Mouse (Mus musculus) embryo, embryonic 11.5 days (tissue): Measurements from ENCODE around the gene Abhd18.
"Not testable (repeated sequence)": the region's sequence is repeated elsewhere in the genome, so short reads cannot be mapped to it uniquely, and the experiment has no call there.

Experiments used
- DNase-seq: peaks from one replicate; pipeline ENCODE4 v3.0.0-alpha.2; 2012; ENCODE audit warnings: low read depth, low spot score

Gene Abhd18

DNA sequence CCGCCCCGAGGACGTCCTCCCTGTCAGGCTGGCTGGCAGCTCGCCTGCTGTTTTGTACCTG is at the start of gene Abhd18:
TSS of gene Abhd18 (plus strand) at position 14 of the 61 bp plus-strand sequence.
- not testable (repeated sequence) for DNase-seq

DNA sequence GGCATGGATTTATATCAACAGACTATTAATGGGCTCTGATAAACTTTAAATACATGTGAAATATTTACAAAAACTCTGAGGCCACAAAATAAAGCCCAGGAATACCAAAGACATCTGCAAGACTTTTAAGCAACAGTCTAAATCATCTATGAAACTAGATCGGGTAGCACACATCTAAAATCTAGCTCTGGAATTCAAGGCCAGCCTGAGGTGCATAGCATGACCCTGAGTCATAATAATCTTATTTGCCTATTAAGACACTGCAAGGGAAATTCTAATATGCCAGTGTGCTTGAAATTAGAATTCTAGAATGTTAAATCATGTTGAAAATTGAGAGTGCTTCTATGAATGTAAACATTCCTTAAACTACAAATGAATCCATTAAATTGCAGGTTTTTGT is 48.7 kb upstream of the Abhd18 start:
- DNase-seq: no peak

DNA sequence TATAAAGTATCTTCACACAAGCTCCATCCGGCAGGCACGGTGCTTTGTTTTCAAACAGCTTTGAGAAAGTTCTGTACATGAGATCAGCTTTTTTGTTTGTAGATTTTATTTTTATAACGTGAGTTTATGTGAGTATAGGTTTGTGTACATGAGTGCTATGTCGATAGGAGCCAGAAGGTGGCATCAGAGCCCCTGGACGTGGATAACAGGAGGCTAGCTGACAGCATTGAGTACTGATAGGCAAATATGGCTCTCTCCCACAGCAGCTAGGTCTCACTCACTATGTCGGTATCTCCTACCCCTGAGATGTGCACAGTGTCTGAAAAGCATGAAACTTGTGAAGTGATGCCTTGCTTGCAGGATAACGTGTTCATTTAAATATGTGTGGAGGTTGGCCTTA is 48.3 kb upstream of the Abhd18 start:
- DNase-seq: peak; percentile 32

DNA sequence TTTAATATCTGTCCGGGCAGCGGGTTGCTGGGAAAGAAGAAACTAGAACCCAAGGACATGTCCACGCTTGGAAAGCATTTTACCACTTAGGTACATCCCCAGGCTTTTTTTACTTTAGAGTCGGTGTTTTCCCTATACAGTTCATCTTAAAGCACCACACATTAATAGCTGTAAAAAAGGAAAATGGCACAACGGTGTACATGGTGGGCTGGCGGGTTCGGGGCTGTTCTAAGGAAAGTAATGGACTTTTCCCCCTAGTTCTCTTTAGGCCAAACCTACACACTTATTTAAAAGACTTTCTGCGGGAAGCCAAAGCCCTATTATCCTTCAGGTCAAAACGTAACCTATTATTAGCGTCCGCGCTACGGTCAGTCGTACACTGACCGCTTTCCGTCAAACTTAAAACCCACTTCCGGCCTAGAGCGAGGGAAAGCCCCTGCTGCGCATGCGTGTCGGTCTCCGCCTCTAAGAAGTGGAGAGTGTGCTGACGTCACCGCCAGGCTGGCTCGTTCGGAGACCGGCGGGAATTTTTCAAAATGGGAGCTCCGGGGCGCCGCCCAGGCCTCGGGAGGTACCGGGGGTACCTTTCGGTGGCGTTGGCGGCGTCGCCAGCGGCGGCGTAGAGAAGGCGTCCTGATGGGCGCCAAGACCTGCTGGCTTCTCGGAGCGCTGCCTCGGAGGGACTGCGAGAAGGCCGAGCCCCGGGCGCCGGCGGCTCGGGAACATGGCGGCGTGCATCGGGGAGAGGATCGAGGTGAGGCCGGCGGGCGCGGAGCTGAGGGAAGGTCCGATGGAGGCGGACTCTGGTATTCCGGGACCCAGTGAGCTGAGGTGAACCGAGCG is 47.0 kb upstream of the Abhd18 start, which contains the start of gene Plk4:
TSS of gene Plk4 (plus strand) at position 490 of the 843 bp plus-strand sequence.
- DNase-seq: peak; percentile 97

DNA sequence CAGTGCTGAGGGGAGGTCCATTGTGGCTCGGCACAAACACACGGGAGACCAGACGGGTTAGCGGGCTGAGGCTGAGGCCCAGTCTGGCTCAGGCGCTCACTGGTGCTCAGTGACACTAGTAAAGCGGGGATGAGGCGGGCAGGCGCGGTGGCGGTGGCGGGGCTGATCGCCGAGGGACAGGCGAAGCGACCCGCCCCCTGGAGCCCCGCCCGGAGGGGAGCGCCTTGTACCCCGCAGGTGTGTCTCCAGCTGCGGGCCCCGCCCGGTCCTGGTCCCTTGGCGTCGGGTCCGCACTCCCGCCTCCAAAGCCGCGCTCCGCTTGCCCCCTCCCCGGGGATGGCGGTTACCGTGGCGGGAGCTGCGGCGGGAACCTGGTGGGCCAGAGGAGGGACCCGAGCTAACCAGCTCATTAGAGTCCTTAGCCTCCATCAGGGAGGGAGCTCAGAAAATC is 46.4 kb upstream of the Abhd18 start:
- no peak for DNase-seq

DNA sequence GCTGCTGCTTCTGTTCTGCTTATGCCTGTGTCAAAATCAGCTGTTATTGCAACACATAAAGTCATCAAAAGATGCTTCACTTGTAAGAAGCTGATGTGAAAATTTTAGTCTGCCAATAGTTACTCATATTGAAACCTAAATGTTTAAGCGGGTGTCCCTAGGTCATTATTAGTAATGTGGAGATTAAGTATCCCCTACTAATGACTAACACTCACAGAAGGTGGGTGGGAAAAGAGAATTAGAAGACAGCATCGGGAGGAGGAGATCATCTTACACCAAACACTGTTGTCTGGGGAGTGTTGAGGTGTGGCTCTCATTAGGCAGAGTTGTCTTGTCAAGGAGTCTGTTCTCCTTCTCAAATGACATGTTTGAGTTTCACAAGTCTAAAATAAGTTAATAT is 39.9 kb upstream of the Abhd18 start:
- DNase-seq: no peak

DNA sequence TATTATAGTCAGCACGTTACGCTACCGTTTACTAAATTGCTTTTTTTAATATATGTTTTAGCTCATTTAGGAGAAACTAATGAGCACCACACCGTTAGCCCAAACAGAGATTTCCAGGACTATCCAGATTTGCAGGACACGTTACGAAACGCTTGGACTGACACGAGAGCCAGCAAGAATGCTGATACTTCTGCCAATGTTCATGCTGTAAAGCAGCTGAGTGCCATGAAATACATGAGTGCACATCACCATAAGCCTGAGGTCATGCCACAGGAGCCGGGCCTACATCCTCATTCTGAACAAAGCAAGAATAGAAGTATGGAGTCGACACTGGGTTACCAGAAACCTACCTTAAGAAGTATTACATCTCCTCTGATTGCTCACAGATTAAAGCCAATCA is 38.1 kb upstream of the Abhd18 start:
- no peak for DNase-seq

DNA sequence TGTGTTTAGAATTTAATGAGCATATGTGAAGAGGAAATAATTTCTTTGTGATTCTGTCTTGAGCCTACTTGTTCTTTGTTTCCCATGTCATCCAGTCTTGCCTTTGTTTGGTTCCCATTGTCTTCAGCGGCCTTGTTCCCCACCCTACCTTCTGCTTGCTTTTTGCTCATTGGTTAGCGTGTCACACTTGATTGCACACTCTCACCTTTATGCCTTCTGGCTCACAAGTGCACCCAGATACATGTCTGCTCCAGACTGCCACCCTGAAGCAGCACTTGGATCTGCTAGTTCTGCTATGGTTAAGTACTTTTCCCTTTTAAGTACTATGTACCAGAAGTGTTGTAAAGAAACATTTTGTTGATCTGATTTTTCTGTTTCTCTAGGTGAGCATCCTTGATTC is 36.9 kb upstream of the Abhd18 start:
- no peak for DNase-seq

DNA sequence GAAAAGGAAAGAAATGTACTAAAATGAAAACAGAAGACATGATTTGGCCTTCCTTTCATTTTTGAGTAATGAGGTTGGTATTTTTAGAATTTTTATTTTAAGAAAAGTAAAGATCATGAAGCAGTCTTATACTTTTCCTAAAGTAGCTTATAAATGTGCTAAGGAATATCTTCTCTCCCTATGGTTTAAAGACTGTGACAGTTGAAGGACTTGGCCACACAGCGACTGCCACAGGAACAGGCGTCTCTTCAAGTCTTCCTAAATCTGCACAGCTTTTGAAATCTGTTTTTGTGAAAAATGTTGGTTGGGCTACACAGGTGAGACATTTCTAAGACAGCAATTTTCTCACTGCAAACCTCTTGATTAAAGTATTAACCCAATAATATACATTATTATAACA is 33.5 kb upstream of the Abhd18 start:
- no peak for DNase-seq

DNA sequence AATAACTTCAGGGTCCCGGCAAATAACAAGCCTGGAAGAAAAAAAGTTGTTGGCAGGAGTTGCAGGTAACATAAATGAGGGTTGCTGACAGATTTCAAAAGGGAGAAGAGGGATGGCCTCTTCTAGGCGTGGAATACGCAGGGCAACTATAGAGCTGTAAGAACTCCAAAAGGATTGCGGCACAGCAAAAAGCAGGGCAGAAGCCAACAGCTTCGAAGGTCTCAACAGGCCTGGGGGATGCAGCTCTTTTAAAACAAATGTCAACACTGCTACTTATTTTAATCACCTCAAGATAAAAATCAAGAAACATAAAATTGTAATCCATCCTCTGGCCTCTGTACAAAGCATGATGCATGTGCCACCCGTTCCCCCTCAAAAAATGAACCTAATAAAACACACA is 1.2 kb upstream of the Abhd18 start:
- DNase-seq: not testable (repeated sequence)

DNA sequence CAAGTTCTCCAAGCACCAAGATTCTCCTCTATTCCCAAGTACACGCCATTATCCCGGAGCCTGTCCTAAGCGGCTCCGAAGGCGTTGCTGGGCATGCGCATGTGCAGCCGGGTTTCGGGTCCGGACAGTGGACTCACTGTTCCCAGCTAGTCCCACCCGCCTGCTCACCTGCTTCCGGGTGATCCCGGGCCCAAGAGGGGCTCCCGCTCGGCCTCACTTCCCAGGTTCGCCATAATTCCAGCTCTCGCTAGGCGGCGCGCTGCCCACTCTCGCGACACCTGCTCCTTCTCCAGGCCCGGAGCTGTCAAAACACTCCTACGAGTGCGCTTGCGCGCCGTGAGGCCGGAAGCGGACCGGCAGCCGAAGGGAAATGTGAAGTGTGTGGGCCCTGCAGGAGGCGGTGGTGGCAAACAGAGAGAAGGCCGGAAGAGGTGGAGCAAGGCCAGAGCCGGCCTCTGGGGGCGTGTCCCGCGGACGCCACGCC is 255 bp upstream of the Abhd18 start, which contains the start of gene Mfsd8:
TSS of gene Mfsd8 (minus strand) at position 414 of the 484 bp plus-strand sequence.
- peak; percentile 92 for DNase-seq

DNA sequence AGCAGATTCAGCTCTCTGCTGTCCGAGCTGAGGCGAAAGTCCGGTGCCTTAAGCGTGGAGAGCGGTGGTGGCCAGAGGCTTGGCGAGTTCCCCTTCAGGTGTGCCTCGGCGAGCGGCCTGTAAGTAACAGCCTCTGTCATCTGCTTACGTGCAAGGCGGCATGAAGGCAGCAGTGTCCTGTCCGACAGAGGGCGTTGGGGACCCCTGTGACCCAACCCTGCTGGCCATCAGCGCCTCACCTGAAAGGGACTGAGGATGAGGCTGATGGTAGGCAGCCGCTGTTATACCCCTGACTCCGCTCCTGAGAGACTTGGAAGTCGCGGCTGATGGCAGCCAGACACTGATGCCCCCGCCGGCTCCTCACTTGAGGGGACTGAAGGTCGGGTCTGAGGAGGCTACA is 248 bp downstream of the Abhd18 start:
- peak; percentile 27 for DNase-seq

DNA sequence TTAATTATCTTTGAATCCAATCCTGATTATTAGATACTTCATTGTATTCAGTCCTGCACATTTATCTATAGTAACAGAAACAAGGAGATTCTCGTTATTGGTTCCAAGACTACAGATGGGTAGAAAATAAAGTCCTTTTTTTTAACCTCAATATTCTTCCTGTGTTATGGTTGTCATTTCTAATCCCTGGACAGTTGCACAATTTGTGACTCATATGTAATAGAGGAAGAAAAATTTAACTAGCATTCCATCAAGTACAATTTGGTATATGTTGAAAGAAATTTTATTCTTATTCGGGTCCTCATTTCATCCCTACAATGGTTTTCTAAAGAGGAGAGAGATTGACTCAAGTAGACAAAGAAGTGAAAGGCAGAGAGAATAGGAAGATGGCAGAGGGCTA is 1.2 kb downstream of the Abhd18 start:
- not testable (repeated sequence) for DNase-seq

DNA sequence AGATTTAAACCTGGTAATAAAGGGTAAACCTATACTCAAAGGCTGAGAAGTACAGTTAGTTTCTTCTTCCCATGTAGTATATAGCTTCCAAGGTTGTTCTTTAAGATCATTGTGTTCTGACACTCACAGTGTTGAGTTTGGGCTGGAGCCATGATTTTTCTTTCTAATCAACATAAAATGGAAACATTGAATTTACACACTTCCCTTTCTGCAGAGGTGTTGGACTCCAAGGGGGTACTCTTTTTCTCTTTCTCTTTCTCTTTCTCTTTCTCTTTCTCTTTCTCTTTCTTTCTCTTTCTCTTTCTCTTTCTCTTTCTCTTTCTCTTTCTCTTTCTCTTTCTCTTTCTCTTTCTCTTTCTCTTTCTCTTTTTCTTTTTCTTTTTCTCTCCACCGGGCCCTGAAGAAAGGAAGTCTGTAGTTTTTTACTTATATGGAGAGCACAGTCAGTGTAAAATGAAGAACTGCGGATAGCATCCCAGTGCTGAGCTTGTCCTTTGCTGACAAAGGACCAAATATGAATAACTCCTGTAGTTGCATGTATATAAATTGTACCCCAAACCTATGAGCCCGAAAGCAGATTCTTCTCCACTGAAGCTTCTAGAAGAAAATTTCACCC is 6.5 kb downstream of the Abhd18 start:
- not testable (repeated sequence) for DNase-seq

DNA sequence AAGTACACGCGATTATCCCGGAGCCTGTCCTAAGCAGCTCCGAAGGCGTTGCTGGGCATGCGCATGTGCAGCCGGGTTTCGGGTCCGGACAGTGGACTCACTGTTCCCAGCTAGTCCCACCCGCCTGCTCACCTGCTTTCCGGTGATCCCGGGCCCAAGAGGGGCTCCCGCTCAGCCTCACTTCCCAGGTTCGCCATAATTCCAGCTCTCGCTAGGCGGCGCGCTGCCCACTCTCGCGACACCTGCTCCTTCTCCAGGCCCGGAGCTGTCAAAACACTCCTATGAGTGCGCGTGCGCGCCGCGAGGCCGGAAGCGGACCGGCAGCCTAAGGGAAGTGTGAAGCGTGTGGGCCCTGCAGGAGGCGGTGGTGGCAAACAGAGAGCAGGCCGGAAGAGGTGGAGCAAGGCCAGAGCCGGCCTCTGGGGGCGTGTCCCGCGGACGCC is 47.1 kb downstream of the Abhd18 start:
- DNase-seq: peak; percentile 98

DNA sequence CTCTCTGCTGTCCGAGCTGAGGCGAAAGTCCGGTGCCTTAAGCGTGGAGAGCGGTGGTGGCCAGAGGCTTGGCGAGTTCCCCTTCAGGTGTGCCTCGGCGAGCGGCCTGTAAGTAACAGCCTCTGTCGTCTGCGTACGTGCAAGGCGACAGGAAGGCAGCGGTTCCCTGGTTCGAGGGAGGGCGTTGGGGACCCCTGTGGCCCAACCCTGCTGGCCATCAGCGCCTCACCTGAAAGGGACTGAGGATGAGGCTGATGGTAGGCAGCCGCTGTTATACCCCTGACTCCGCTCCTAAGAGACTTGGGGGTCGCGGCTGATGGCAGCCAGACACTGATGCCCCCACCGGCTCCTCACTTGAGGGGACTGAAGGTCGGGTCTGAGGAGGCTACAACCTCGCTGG is 47.6 kb downstream of the Abhd18 start:
- peak; percentile 5 for DNase-seq

DNA sequence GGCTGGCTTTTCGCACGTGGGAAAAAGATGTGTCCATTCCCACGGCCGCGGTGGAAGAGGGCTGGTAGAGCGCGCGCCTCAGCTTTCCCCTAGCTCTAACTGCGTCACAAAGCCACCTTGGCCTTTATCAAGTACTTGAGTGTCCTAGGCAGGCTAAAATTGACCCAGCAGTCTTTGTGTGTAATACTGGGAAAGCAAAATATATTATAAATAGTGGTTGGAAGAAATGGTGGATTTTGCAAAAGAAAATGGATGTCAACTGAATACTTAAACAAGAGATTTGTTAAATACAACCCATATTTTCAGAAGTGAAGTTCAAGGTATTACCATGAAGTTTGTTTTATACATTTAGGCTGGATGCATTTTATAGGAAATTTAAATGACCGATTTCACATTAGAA is 55.7 kb downstream of the Abhd18 start, which contains the start of gene 1700034I23Rik:
TSS of gene 1700034I23Rik (minus strand) at position 101 of the 400 bp plus-strand sequence.
- not testable (repeated sequence) for DNase-seq

DNA sequence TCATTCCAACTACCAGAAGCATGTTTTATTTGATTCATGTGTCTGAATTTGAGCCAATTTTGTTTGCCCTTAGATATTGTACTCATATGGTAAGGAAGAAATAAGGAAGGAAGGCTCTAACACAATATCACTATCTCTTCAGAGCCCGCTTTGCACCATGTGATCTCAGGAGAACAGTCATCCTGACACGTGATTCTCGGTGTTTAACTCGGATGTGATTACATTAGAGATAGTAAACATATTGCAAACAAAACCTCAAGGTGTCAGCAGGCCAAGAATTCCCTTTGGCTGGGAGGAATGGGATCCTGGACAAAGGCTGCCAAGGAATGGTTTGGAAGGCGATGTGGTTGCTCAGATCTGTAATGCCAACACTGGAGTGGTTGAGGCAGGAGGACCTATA is 91.4 kb downstream of the Abhd18 start:
- DNase-seq: no peak

DNA sequence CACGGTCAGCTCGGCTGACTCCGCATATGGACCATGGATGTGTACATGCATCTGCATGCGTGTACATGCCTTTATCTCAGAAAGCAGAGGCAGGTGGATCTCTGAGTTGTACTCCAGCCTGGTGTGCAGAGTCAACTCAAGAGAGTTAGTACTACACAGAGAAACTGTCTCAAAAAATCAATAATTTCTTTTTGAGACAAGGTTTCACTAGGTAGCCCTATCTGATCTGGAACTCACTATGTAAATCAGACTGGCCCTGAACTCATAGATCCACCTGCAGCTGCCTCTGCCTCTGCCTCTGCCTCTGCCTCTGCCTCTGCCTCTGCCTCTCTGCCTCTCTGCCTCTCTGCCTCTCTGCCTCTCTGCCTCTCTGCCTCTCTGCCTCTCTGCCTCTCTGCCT is 91.8 kb downstream of the Abhd18 start:
- no peak for DNase-seq

DNA sequence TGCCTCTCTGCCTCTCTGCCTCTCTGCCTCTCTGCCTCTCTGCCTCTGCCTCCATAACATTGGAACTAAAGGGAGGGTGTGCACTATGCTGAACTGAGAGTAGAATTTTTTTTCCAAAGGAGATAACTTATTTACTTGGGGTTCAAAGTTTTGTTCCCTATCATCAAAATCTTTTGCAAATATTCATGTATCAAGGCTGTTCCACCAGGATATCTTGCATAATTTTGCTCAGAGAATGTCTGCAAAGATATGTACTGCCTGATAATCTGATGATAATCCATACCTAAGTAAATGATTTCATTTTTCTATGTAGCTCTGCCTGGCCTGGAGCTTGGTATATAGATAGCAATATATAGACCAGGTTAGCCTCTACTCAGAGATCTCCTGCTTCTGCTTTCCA is 92.2 kb downstream of the Abhd18 start:
- no peak for DNase-seq

DNA sequence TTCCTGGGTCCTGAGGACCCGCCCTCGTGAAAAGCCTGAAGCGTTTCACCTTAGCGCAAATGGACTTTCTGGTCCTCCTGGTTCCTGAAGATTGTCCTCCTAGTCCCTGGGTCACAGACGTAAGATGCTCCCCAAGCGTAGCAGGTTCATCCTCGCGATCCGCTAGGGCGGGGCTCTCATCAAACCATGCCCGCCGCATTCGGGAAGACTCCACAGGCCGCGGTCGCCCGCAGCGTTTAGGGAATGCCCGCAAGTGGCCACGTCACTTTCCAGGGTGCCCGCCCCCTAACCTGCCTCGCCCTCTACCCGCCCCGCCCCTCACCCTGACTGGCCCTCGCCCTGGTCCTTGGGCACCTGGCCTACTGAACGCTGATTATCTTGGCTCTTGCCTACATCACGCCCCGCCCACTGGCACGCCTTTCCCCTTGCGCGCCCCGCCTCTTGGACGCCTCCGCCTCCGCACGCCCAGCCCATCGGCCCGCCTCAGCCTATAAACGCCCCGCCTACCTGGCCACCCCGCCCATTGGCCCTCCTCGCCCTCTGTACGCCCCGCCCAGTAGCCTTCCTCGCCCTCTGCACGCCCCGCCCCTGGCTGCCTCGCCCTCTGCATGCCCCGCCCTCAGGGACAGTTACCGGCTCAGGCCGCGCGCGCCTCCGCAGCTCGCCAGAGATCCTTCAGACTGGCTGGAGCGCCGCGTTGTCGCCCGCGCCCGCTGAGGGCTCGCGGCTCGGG is 102.6 kb downstream of the Abhd18 start, which contains the start of gene Larp1b:
TSS of gene Larp1b (plus strand) at position 659 of the 733 bp plus-strand sequence.
- peak; percentile 95 for DNase-seq

DNA sequence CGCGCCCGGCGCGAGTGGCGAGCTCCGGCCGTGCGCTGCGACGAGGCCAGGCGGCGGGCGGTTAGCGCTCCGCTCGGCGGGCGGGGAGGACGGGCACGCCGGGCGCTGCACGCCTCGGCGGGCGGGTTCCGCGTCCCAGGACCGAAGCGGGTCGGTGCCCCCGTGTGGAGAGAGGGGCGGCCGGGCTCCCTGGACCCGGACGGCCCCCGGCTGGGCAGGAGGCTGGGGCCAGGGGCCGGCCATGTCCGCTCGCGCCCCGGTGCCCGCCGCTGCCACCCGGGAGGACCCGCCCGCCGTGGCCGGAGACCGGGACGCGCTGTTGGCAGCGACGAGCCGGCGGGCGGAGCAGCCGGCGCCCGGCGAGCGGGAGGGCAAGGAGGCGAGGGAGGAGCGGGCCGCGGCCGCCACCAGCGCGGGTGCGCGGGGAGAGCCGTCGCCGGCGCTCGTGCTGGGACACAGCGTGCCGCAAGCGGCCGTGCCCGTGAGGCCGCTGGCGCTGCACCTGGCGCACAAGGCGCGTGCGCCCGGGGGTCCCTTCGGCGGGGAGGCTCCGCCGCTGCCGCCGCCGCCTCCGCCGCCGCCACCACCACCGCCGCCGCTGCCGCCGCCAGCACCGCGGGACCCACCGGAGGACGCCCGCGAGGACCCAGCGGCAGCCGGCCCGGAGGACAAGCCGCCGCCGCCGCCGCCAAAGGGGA is 103.3 kb downstream of the Abhd18 start:
- DNase-seq: peak; percentile 9
